In genomic region chr13:119341833-119342232, GRCm38 (mm10) we compare ENCODE assay signal across 8 mouse cellular contexts.
DNase-seq lines count a peak whose midpoint lies in the region; ATAC-seq and TF ChIP-seq lines count a peak whose summit lies in the region.

No protein-coding gene starts in this region.

- H3K9me3 ChIP-seq in midbrain, embryonic 10.5 days (replicated peaks): no peaks in the 10 kb centered on the region
- H3K9me3 ChIP-seq in midbrain, embryonic 16.5 days (replicated peaks; ENCODE audit: control insufficient read depth, low read length, poor library complexity, severe bottlenecking): no peaks in the 10 kb centered on the region
- no peaks in the 10 kb centered on the region for H3K9me3 ChIP-seq in lung, postnatal 0 days (ENCODE audit: low read length)

- no peak overlapping the region for H3K4me2 ChIP-seq in midbrain, embryonic 16.5 days (ENCODE audit: low read length)
- no peak overlapping the region for H3K4me2 ChIP-seq in lung, postnatal 0 days (replicated peaks; ENCODE audit: low read depth, low read length)

- no peak for TF ChIP-seq EP300 in lung, postnatal 0 days (IDR thresholded peaks at IDR 0.05)

- TF ChIP-seq POLR2A in cerebellum, adult 2 months (IDR thresholded peaks at IDR 0.05; ENCODE audit: borderline replicate concordance, insufficient read depth, low read length): no peak

- peak; percentile 29; the same call in 1 of the 2 replicates for TF ChIP-seq CTCF in cerebellum, adult 2 months (IDR thresholded peaks at IDR 0.05; ENCODE audit: borderline replicate concordance, insufficient read depth, low read depth, low read length)
- TF ChIP-seq CTCF in lung, postnatal 0 days (IDR thresholded peaks at IDR 0.05): peak; percentile 83

- no peak overlapping the region for H3K27ac ChIP-seq in cerebellum, adult 2 months (ENCODE audit: insufficient read depth, low read length)
- no peak overlapping the region for H3K27ac ChIP-seq in midbrain, embryonic 10.5 days (replicated peaks)
- no peak overlapping the region for H3K27ac ChIP-seq in midbrain, embryonic 16.5 days (ENCODE audit: low read length)
- no peak overlapping the region for H3K27ac ChIP-seq in lung, postnatal 0 days (ENCODE audit: low read length)

- H3K36me3 ChIP-seq in midbrain, embryonic 10.5 days: peaks cover 23% of the 10 kb centered on the region
- peaks cover 6% of the 10 kb centered on the region; the same call in 1 of the 2 replicates for H3K36me3 ChIP-seq in midbrain, embryonic 16.5 days (ENCODE audit: control insufficient read depth, insufficient read depth, low read length)
- H3K36me3 ChIP-seq in lung, postnatal 0 days (ENCODE audit: insufficient read depth, low read length): no peaks in the 10 kb centered on the region

- ATAC-seq in midbrain, embryonic 16.5 days: no peak
- 0 out of 2 replicates have a peak, but pooled peaks have one; percentile 23 for ATAC-seq in lung, postnatal 0 days

- H3K4me3 ChIP-seq in cerebellum, adult 2 months (replicated peaks; ENCODE audit: insufficient read depth, low read depth, low read length): no peak overlapping the region
- H3K4me3 ChIP-seq in midbrain, embryonic 10.5 days: no peak overlapping the region
- no peak overlapping the region for H3K4me3 ChIP-seq in midbrain, embryonic 16.5 days (ENCODE audit: low read depth, low read length)
- no peak overlapping the region for H3K4me3 ChIP-seq in lung, postnatal 0 days (ENCODE audit: low read depth, low read length)

- H3K27me3 ChIP-seq in cerebellum, adult 2 months (ENCODE audit: control insufficient read depth, insufficient read depth, low read length): no peaks in the 10 kb centered on the region
- H3K27me3 ChIP-seq in midbrain, embryonic 10.5 days (ENCODE audit: low read depth, poor library complexity, severe bottlenecking): no peaks in the 10 kb centered on the region
- H3K27me3 ChIP-seq in midbrain, embryonic 16.5 days (ENCODE audit: control insufficient read depth, insufficient read depth, low read depth, low read length): no peaks in the 10 kb centered on the region
- H3K27me3 ChIP-seq in lung, postnatal 0 days (replicated peaks; ENCODE audit: insufficient read depth, low read length): no peaks in the 10 kb centered on the region

- DNase-seq in cerebellum, adult 2 months: no peak
- DNase-seq in cerebellum, adult 9-10 months: no peak
- DNase-seq in midbrain, embryonic 10.5 days (ENCODE audit: low spot score): peak; percentile 57
- DNase-seq in c-Kit-negative CD71-positive TER-119-positive erythroid progenitor cells, embryonic 14.5 days (ENCODE audit: low read depth, low spot score): peak; percentile 36
- peak; percentile 25 for DNase-seq in kidney, adult 11 months
- DNase-seq in lung, postnatal 0 days (ENCODE audit: low spot score): peak; percentile 41
- peak; percentile 32 for DNase-seq in thymus, postnatal 0 days (ENCODE audit: low spot score)

- WGBS in cerebellum, adult 2 months: 42% methylated on average over 2 of the region's 2 CpGs
- WGBS in midbrain, embryonic 10.5 days: 32% methylated on average over 2 of the region's 2 CpGs
- WGBS in midbrain, embryonic 16.5 days: 42% methylated on average over 2 of the region's 2 CpGs
- 36% methylated on average over 2 of the region's 2 CpGs for WGBS in lung, postnatal 0 days

- peaks cover 2% of the 10 kb centered on the region; the same call in 1 of the 2 replicates for H3K4me1 ChIP-seq in cerebellum, adult 2 months (ENCODE audit: control insufficient read depth, insufficient read depth, low read length)
- H3K4me1 ChIP-seq in midbrain, embryonic 10.5 days: no peaks in the 10 kb centered on the region
- H3K4me1 ChIP-seq in midbrain, embryonic 16.5 days (ENCODE audit: control insufficient read depth, insufficient read depth, low read length): no peaks in the 10 kb centered on the region
- H3K4me1 ChIP-seq in lung, postnatal 0 days (ENCODE audit: insufficient read depth, low read depth, low read length): no peaks in the 10 kb centered on the region

- no peak overlapping the region for H3K9ac ChIP-seq in midbrain, embryonic 16.5 days (ENCODE audit: low read depth, low read length)
- H3K9ac ChIP-seq in lung, postnatal 0 days (replicated peaks; ENCODE audit: low read depth): no peak overlapping the region

Comparison
In these comparisons a context has a peak if more than half of its experiments do, and no peak if none do; other contexts are left out.
1. DNase-seq: peak in midbrain, embryonic 10.5 days (single experiment), c-Kit-negative CD71-positive TER-119-positive erythroid progenitor cells, embryonic 14.5 days (single experiment), kidney, adult 11 months (single experiment), lung, postnatal 0 days (single experiment) and thymus, postnatal 0 days (single experiment); none in cerebellum, adult 2 months (0 of 2) and cerebellum, adult 9-10 months (single experiment).